ENCODE assay signal across 9 mouse cellular contexts in genomic region chr5:145190373-145190772, GRCm38 (mm10). TPM values are rescaled to one million over a fixed set of nuclear protein-coding genes. Genes with fewer than 3 reads are reported as not detected.
DNase-seq lines count a peak whose midpoint lies in the region; ATAC-seq and TF ChIP-seq lines count a peak whose summit lies in the region.
"Had no signal": no experiment of that assay in that cellular context is flagged by ENCODE, and none has a peak within 500 bp of the region (broad histone marks: within the 10 kb centered on the region; RNA-seq: fewer than 3 reads in every experiment).

No protein-coding gene starts in this region.

- dilution Hi-C loops in CH12.LX (cut with MboI; ENCODE audit: extremely low pct_ligation_motif_present, extremely low pct_unique_long_range_greater_than_20kb, low sequenced_read_pairs), result no loop called here

- ATAC-seq in forebrain, embryonic 13.5 days, result no peak
- ATAC-seq in liver, embryonic 14.5 days (ENCODE audit: insufficient read depth), result peak; percentile 29; the same call in 1 of the 2 replicates

- no peaks in the 10 kb centered on the region for H3K27me3 ChIP-seq in heart, adult 2 months (ENCODE audit: control insufficient read depth, insufficient read depth, low read length)
- no peaks in the 10 kb centered on the region for H3K27me3 ChIP-seq in CH12.LX (replicated peaks)
- no peaks in the 10 kb centered on the region for H3K27me3 ChIP-seq in forebrain, embryonic 13.5 days
- H3K27me3 ChIP-seq in liver, embryonic 14.5 days (ENCODE audit: control insufficient read depth, insufficient read depth, low read length), result no peaks in the 10 kb centered on the region

- no peak for TF ChIP-seq EP300 in heart, adult 2 months (IDR thresholded peaks at IDR 0.05; ENCODE audit: insufficient read depth, low read depth, low read length)
- no peak for TF ChIP-seq EP300 in CH12.LX (IDR thresholded peaks at IDR 0.05; ENCODE audit: low read length)
- TF ChIP-seq EP300 in liver, embryonic 14.5 days (IDR thresholded peaks at IDR 0.05; ENCODE audit: low read depth), result 0 out of 2 replicates have a peak, but pooled peaks have one; percentile 8

- H3K9ac ChIP-seq in heart, adult 2 months (ENCODE audit: low read depth, low read length), result peak overlapping the region; percentile 80
- H3K9ac ChIP-seq in CH12.LX (ENCODE audit: insufficient read depth, low read depth), result peak overlapping the region; percentile 78
- H3K9ac ChIP-seq in forebrain, embryonic 13.5 days, result peak overlapping the region; percentile 96
- peak overlapping the region; percentile 92 for H3K9ac ChIP-seq in liver, embryonic 14.5 days (replicated peaks)

- no peak for TF ChIP-seq POLR2A in heart, adult 2 months (IDR thresholded peaks at IDR 0.05; ENCODE audit: insufficient read depth, low read depth, low read length)
- no peak for TF ChIP-seq POLR2A in CH12.LX (IDR thresholded peaks at IDR 0.05; ENCODE audit: low read depth, low read length)

- TF ChIP-seq RAD21 in CH12.LX (IDR thresholded peaks at IDR 0.05; ENCODE audit: low read depth, low read length), result no peak

- peak overlapping the region; percentile 79 for H3K4me3 ChIP-seq in heart, adult 2 months
- peak overlapping the region; percentile 76 to 97 (median 84) for H3K4me3 ChIP-seq in CH12.LX (replicated peaks in 1 of 3; ENCODE audit: low read depth in 2 of 3, low read length in 2 of 3, poor library complexity in 1 of 3)
- peak overlapping the region; percentile 89 for H3K4me3 ChIP-seq in forebrain, embryonic 13.5 days
- H3K4me3 ChIP-seq in liver, embryonic 14.5 days (ENCODE audit: insufficient read depth in 1 of 2, low read depth in 2 of 2, low read length in 2 of 2), result peak overlapping the region; percentile 87 to 95

- DNase-seq in heart, adult 2 months, result no peak
- no peak for DNase-seq in heart, postnatal 10 days
- no peak for DNase-seq in CH12.LX (ENCODE audit: extremely low read depth)
- no peak for DNase-seq in liver, embryonic 14.5 days (ENCODE audit: low read depth in 3 of 3, low spot score in 3 of 3)
- no peak for DNase-seq in ovary, postnatal 14 days (ENCODE audit: low spot score)
- DNase-seq in right cerebral cortex, postnatal 4 days, result no peak
- DNase-seq in left cerebral cortex, postnatal 4 days, result no peak
- DNase-seq: retina, postnatal 1 day had no signal

- H3K9me3 ChIP-seq in CH12.LX (replicated peaks; ENCODE audit: low read length), result no peaks in the 10 kb centered on the region
- H3K9me3 ChIP-seq in forebrain, embryonic 13.5 days (replicated peaks), result no peaks in the 10 kb centered on the region
- no peaks in the 10 kb centered on the region for H3K9me3 ChIP-seq in liver, embryonic 14.5 days (ENCODE audit: control insufficient read depth, low read length)

- intact Hi-C loops in heart, adult 2 months (cut with DNase I), result loop anchor here (2.0 kb wide), 1 partner anchor 24 kb away; the partner anchor contains the start of genes Cpsf4 and Ptcd1
- intact Hi-C loops in heart, postnatal 10 days (cut with DNase I), result loop anchor here (2.0 kb wide), 1 partner anchor 24 kb away; the partner anchor contains the start of genes Cpsf4 and Ptcd1
- intact Hi-C loops in left cerebral cortex, postnatal 4 days (cut with DNase I), result no loop called here

- peaks cover 12% of the 10 kb centered on the region for H3K4me1 ChIP-seq in heart, adult 2 months (ENCODE audit: control insufficient read depth, insufficient read depth, low read length)
- peaks cover 9 to 26% of the 10 kb centered on the region in 2 experiments for H3K4me1 ChIP-seq in CH12.LX (ENCODE audit: control insufficient read depth in 1 of 2, insufficient read depth in 2 of 2)
- H3K4me1 ChIP-seq in forebrain, embryonic 13.5 days, result peaks cover 21% of the 10 kb centered on the region
- H3K4me1 ChIP-seq in liver, embryonic 14.5 days (replicated peaks; ENCODE audit: control insufficient read depth in 2 of 2, insufficient read depth in 2 of 2, low read length in 1 of 2), result peaks cover 17 to 25% of the 10 kb centered on the region in 2 experiments

- peaks cover 19% of the 10 kb centered on the region for H3K36me3 ChIP-seq in heart, adult 2 months (ENCODE audit: control insufficient read depth, insufficient read depth, low read length)
- H3K36me3 ChIP-seq in CH12.LX (replicated peaks in 1 of 2; ENCODE audit: control insufficient read depth in 1 of 2, insufficient read depth in 1 of 2, low read length in 1 of 2), result peaks cover 35 to 58% of the 10 kb centered on the region in 2 experiments
- peaks cover 44% of the 10 kb centered on the region for H3K36me3 ChIP-seq in forebrain, embryonic 13.5 days (ENCODE audit: poor library complexity, severe bottlenecking)
- peaks cover 34% of the 10 kb centered on the region for H3K36me3 ChIP-seq in liver, embryonic 14.5 days (replicated peaks; ENCODE audit: control insufficient read depth, insufficient read depth, low read depth)

- H3K4me2 ChIP-seq in CH12.LX (ENCODE audit: insufficient read depth, low read depth, poor library complexity, severe bottlenecking), result peak overlapping the region; percentile 99
- H3K4me2 ChIP-seq in forebrain, embryonic 13.5 days, result peak overlapping the region; percentile 90
- peak overlapping the region; percentile 87 for H3K4me2 ChIP-seq in liver, embryonic 14.5 days (ENCODE audit: low read depth)

- no peak for TF ChIP-seq CTCF in heart, adult 2 months (IDR thresholded peaks at IDR 0.05)
- TF ChIP-seq CTCF in CH12.LX (conservative IDR thresholded peaks at IDR 0.05 in 1 of 2, IDR thresholded peaks at IDR 0.05 in 1 of 2; ENCODE audit: low read depth in 2 of 2, low read length in 2 of 2), result no peak
- TF ChIP-seq CTCF in liver, embryonic 14.5 days (IDR thresholded peaks at IDR 0.05; ENCODE audit: low read depth), result no peak

- H3K79me2 ChIP-seq in heart, adult 2 months (replicated peaks; ENCODE audit: control insufficient read depth, insufficient read depth, low read length), result peaks cover 6% of the 10 kb centered on the region
- peaks cover 51% of the 10 kb centered on the region for H3K79me2 ChIP-seq in CH12.LX (replicated peaks; ENCODE audit: control insufficient read depth, extremely low read depth, insufficient read depth, poor library complexity, severe bottlenecking)

- in situ Hi-C loops in CH12.LX (cut with MboI; ENCODE audit: low pct_ligation_motif_present, low pct_unique_long_range_greater_than_20kb, low sequenced_read_pairs), result no loop called here

- 17% methylated on average over 5 of the region's 5 CpGs for WGBS in heart, adult 2 months
- WGBS in forebrain, embryonic 13.5 days, result 57% methylated on average over 5 of the region's 5 CpGs
- WGBS in liver, embryonic 14.5 days (ENCODE audit: insufficient replicate concordance), result 13% methylated on average over 5 of the region's 5 CpGs

- H3K27ac ChIP-seq in heart, adult 2 months, result peak overlapping the region; percentile 94
- H3K27ac ChIP-seq in CH12.LX (ENCODE audit: insufficient read depth, low read depth), result 0 out of 2 replicates have a peak overlapping the region, but pooled peaks have one; percentile 18
- H3K27ac ChIP-seq in forebrain, embryonic 13.5 days, result no peak overlapping the region
- H3K27ac ChIP-seq in liver, embryonic 14.5 days, result peak overlapping the region; percentile 65

RNA-seq across cellular contexts. Expression of gene Atp5j2, which starts 1.5 kb away (rescaled TPM):
- 1,000 to 10,000 TPM in 1 of 2 experiments, 100 to 1,000 TPM in 1; 962 to 1,137 TPM for total RNA-seq in heart, adult 2 months (2021)
- polyA plus RNA-seq in heart, adult 2 months (2012; rRNA removed), result 733 and 858 TPM in 2 replicates
- total RNA-seq in heart, postnatal 10 days (2021), result 100 to 1,000 TPM; 843 to 872 TPM
- total RNA-seq in CH12.LX (2012; rRNA removed) (440 and 469 TPM in 2 replicates), CH12.LX (2014; rRNA removed) (202 and 229 TPM in 2 replicates)
- 327 and 397 TPM in 2 replicates for polyA plus RNA-seq in CH12.LX (2012; ENCODE audit: insufficient read length, low read depth)
- polyA plus RNA-seq in forebrain, embryonic 13.5 days (2015; fragmentation: Nextera tagmentation; extraction: Ambion mirVana), result 672 and 745 TPM in 2 replicates
- polyA plus RNA-seq in liver, embryonic 14.5 days (2012; rRNA removed), result 111 and 190 TPM in 2 replicates
- polyA plus RNA-seq in liver, embryonic 14.5 days (2014; fragmentation: Nextera tagmentation; extraction: Ambion mirVana), result 454 and 472 TPM in 2 replicates
- 100 to 1,000 TPM; 213 to 222 TPM for total RNA-seq in left cerebral cortex, postnatal 4 days (2021)

RNA-seq across cellular contexts. Expression of gene Zkscan14, which starts 11.3 kb away (rescaled TPM):
- 1 to 10 TPM; 6.3 to 6.9 TPM for total RNA-seq in heart, adult 2 months (2021)
- 2.5 and 3.3 TPM in 2 replicates for polyA plus RNA-seq in heart, adult 2 months (2012; rRNA removed)
- total RNA-seq in heart, postnatal 10 days (2021), result 1 to 10 TPM; 6.6 to 7.0 TPM
- 11.5 and 12.1 TPM in 2 replicates for total RNA-seq in CH12.LX (2012; rRNA removed)
- 10.7 and 12.8 TPM in 2 replicates for total RNA-seq in CH12.LX (2014; rRNA removed)
- 10.1 and 10.5 TPM in 2 replicates for polyA plus RNA-seq in CH12.LX (2012; ENCODE audit: insufficient read length, low read depth)
- 11.9 and 13.1 TPM in 2 replicates for polyA plus RNA-seq in forebrain, embryonic 13.5 days (2015; fragmentation: Nextera tagmentation; extraction: Ambion mirVana)
- 1.7 and 2.2 TPM in 2 replicates for polyA plus RNA-seq in liver, embryonic 14.5 days (2012; rRNA removed)
- polyA plus RNA-seq in liver, embryonic 14.5 days (2014; fragmentation: Nextera tagmentation; extraction: Ambion mirVana), result 4.3 and 5.4 TPM in 2 replicates
- 1 to 10 TPM; 6.4 to 7.5 TPM for total RNA-seq in left cerebral cortex, postnatal 4 days (2021)

RNA-seq across cellular contexts. Expression of gene Zkscan5, which starts 14.0 kb away (rescaled TPM):
- total RNA-seq in heart, adult 2 months (2021), result 10 to 100 TPM in 1 of 2 experiments, 1 to 10 TPM in 1; 9.7 to 10.6 TPM
- 3.9 and 6.4 TPM in 2 replicates for polyA plus RNA-seq in heart, adult 2 months (2012; rRNA removed)
- total RNA-seq in heart, postnatal 10 days (2021), result 10 to 100 TPM; 11.4 to 12.1 TPM
- 5.6 and 6.2 TPM in 2 replicates for total RNA-seq in CH12.LX (2012; rRNA removed)
- total RNA-seq in CH12.LX (2014; rRNA removed), result 4.7 and 5.0 TPM in 2 replicates
- 4.4 and 5.3 TPM in 2 replicates for polyA plus RNA-seq in CH12.LX (2012; ENCODE audit: insufficient read length, low read depth)
- 16.6 and 18.0 TPM in 2 replicates for polyA plus RNA-seq in forebrain, embryonic 13.5 days (2015; fragmentation: Nextera tagmentation; extraction: Ambion mirVana)
- 1.8 and 2.1 TPM in 2 replicates for polyA plus RNA-seq in liver, embryonic 14.5 days (2012; rRNA removed)
- polyA plus RNA-seq in liver, embryonic 14.5 days (2014; fragmentation: Nextera tagmentation; extraction: Ambion mirVana), result 2.9 and 3.2 TPM in 2 replicates
- 10 to 100 TPM; 15.5 to 16.0 TPM for total RNA-seq in left cerebral cortex, postnatal 4 days (2021)

RNA-seq across cellular contexts. Expression of gene Cpsf4, which starts 23.4 kb away (rescaled TPM):
- total RNA-seq in heart, adult 2 months (2021), result 10 to 100 TPM; 10.4 to 12.1 TPM
- polyA plus RNA-seq in heart, adult 2 months (2012; rRNA removed), result 11.0 and 12.5 TPM in 2 replicates
- total RNA-seq in heart, postnatal 10 days (2021), result 10 to 100 TPM; 13.2 to 13.7 TPM
- total RNA-seq in CH12.LX (2012; rRNA removed) (59.2 and 68.4 TPM in 2 replicates), CH12.LX (2014; rRNA removed) (70.7 and 75.2 TPM in 2 replicates)
- 54.6 and 56.3 TPM in 2 replicates for polyA plus RNA-seq in CH12.LX (2012; ENCODE audit: insufficient read length, low read depth)
- 64.0 and 69.6 TPM in 2 replicates for polyA plus RNA-seq in forebrain, embryonic 13.5 days (2015; fragmentation: Nextera tagmentation; extraction: Ambion mirVana)
- polyA plus RNA-seq in liver, embryonic 14.5 days (2012; rRNA removed), result 25.6 and 29.8 TPM in 2 replicates
- 14.2 TPM in 2 replicates for polyA plus RNA-seq in liver, embryonic 14.5 days (2014; fragmentation: Nextera tagmentation; extraction: Ambion mirVana)
- 10 to 100 TPM; 35.2 to 36.4 TPM for total RNA-seq in left cerebral cortex, postnatal 4 days (2021)

RNA-seq across cellular contexts. Expression of gene Ptcd1, which starts 23.5 kb away (rescaled TPM):
- 10 to 100 TPM; 24.0 to 27.0 TPM for total RNA-seq in heart, adult 2 months (2021)
- polyA plus RNA-seq in heart, adult 2 months (2012; rRNA removed), result 13.2 and 16.8 TPM in 2 replicates
- total RNA-seq in heart, postnatal 10 days (2021), result 10 to 100 TPM; 22.6 to 29.2 TPM
- total RNA-seq in CH12.LX (2012; rRNA removed) (13.9 and 15.3 TPM in 2 replicates), CH12.LX (2014; rRNA removed) (10.6 and 11.4 TPM in 2 replicates)
- 11.7 and 12.3 TPM in 2 replicates for polyA plus RNA-seq in CH12.LX (2012; ENCODE audit: insufficient read length, low read depth)
- 20.0 and 21.6 TPM in 2 replicates for polyA plus RNA-seq in forebrain, embryonic 13.5 days (2015; fragmentation: Nextera tagmentation; extraction: Ambion mirVana)
- 4.9 and 5.5 TPM in 2 replicates for polyA plus RNA-seq in liver, embryonic 14.5 days (2012; rRNA removed)
- polyA plus RNA-seq in liver, embryonic 14.5 days (2014; fragmentation: Nextera tagmentation; extraction: Ambion mirVana), result 5.4 and 6.2 TPM in 2 replicates
- 10 to 100 TPM; 19.3 to 19.6 TPM for total RNA-seq in left cerebral cortex, postnatal 4 days (2021)
